Mouse (Mus musculus): ENCODE measurements around the gene Kdm6b. TPM values are rescaled to one million over a fixed set of nuclear protein-coding genes. Genes with fewer than 3 reads are reported as not detected.

Gene Kdm6b
- total RNA-seq (2021): 10 to 100 TPM; 28.2 to 32.2 TPM
- long read RNA-seq, experiment 1, partial matches to known transcripts: 8 of 12 reads
- long read RNA-seq, experiment 1, other reads (novel, unspliced or antisense): 3 of 12 reads
- long read RNA-seq, experiment 2, partial matches to known transcripts: 6 of 8 reads
- long read RNA-seq, experiment 2, other reads (novel, unspliced or antisense): 1 of 8 reads

- peak; percentile 32 to 48 for DNase-seq (ENCODE audit: low spot score in 2 of 2)
Observed at GRCm38 (mm10) chr11:69413221-69414181, at the start of gene Kdm6b. Gene Kdm6b, minus strand, starts transcription at chr11:69413675.

GRCm38 (mm10) chr11:69461568-69461967 is 48.1 kb upstream of the Kdm6b start:
- no peak for DNase-seq (ENCODE audit: low spot score in 2 of 2)

GRCm38 (mm10) chr11:69459883-69460282 is 46.4 kb upstream of the Kdm6b start:
- no peak for DNase-seq (ENCODE audit: low spot score in 2 of 2)

GRCm38 (mm10) chr11:69457006-69457579 is 43.6 kb upstream of the Kdm6b start:
- no peak for DNase-seq (ENCODE audit: low spot score in 2 of 2)

- DNase-seq (ENCODE audit: low spot score in 2 of 2): no peak
Observed at GRCm38 (mm10) chr11:69452114-69452867, 38.8 kb upstream of the Kdm6b start.

GRCm38 (mm10) chr11:69447299-69447698 is 33.8 kb upstream of the Kdm6b start:
- DNase-seq (ENCODE audit: low spot score in 2 of 2): no peak

- DNase-seq (ENCODE audit: low spot score in 2 of 2): no peak
Observed at GRCm38 (mm10) chr11:69443328-69443727, 29.9 kb upstream of the Kdm6b start.

GRCm38 (mm10) chr11:69437291-69437690 is 23.8 kb upstream of the Kdm6b start:
- DNase-seq (ENCODE audit: low spot score in 2 of 2): no peak

GRCm38 (mm10) chr11:69433189-69433588 is 19.7 kb upstream of the Kdm6b start:
- DNase-seq (ENCODE audit: low spot score in 2 of 2): no peak

- DNase-seq (ENCODE audit: low spot score in 2 of 2): no peak
Observed at GRCm38 (mm10) chr11:69432640-69432982, 19.1 kb upstream of the Kdm6b start.

GRCm38 (mm10) chr11:69431829-69432639 is 18.6 kb upstream of the Kdm6b start:
- DNase-seq (ENCODE audit: low spot score in 2 of 2): peak; percentile 59 to 60

GRCm38 (mm10) chr11:69430631-69431030 is 17.2 kb upstream of the Kdm6b start:
- no peak for DNase-seq (ENCODE audit: low spot score in 2 of 2)

GRCm38 (mm10) chr11:69429313-69429712 is 15.8 kb upstream of the Kdm6b start:
- DNase-seq (ENCODE audit: low spot score in 2 of 2): no peak

GRCm38 (mm10) chr11:69428751-69429150 is 15.3 kb upstream of the Kdm6b start:
- no peak for DNase-seq (ENCODE audit: low spot score in 2 of 2)

GRCm38 (mm10) chr11:69426246-69426645 is 12.8 kb upstream of the Kdm6b start:
- DNase-seq (ENCODE audit: low spot score in 2 of 2): no peak

- DNase-seq (ENCODE audit: low spot score in 2 of 2): no peak
Observed at GRCm38 (mm10) chr11:69423885-69424284, 10.4 kb upstream of the Kdm6b start.

- no peak for DNase-seq (ENCODE audit: low spot score in 2 of 2)
Observed at GRCm38 (mm10) chr11:69422842-69423241, 9.4 kb upstream of the Kdm6b start.

- no peak for DNase-seq (ENCODE audit: low spot score in 2 of 2)
Observed at GRCm38 (mm10) chr11:69421131-69421977, 7.9 kb upstream of the Kdm6b start.

- no peak for DNase-seq (ENCODE audit: low spot score in 2 of 2)
Observed at GRCm38 (mm10) chr11:69420554-69421000, 7.1 kb upstream of the Kdm6b start.
